Mouse (Mus musculus) splenic B cell, adult 2 months (primary cell): ENCODE data around the gene Gm47289.

Experiments
- DNase-seq: peaks from one replicate; pipeline ENCODE4 v3.0.0-alpha.2; 2011; ENCODE audit warnings: low read depth, low spot score
- H3K27me3 ChIP-seq: 2 replicates; pipeline ENCODE4 v1.6.1; 2012; ENCODE audit warnings: mild to moderate bottlenecking, low read length, moderate library complexity, mixed read lengths; ENCODE audit not compliant: control insufficient read depth, poor library complexity, insufficient read depth, severe bottlenecking
- H3K36me3 ChIP-seq: 2 replicates; pipeline ENCODE4 v1.6.1; 2012; ENCODE audit warnings: mild to moderate bottlenecking, low read length, moderate library complexity, mixed read lengths; ENCODE audit not compliant: control insufficient read depth, poor library complexity, insufficient read depth, severe bottlenecking

Gm47289 gene

DNA sequence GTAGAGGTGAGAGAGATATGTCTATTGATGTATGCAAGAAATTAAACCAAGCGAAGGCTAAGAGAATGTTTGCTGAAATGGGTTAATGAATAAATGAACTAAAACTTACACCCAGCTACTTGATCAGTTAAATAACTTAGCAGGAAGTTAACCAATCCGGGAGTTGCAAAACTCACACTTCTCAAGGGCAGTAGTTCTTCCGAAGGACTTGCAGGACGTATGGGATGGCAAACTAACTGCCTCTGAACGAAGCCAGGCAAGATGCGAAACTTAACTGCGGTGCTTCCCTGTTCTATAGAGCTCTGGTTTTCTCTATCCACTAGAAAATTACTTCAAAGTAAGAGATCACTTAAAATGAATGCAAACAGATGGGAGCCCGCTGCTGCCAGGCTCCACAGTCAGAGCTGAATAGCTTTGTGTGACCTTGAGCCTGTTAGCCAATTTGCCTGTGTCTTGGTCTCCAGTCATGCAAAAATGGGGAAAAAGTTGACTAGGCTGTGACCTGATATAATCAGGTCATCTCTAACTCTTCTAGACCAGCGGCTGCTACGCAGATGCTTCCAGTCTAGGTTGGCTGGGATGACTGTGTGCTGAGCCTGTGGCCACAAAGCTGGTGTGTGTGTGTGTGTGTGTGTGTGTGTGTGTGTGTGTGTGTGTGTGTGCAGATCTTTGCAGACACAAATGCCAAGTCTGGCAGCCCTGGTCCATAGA, 40.3 kb downstream of the Gm47289 start:
- Histone ChIP-seq H3K36me3 (no peaks in the 10 kb centered on the region), H3K27me3 (no peaks in the 10 kb centered on the region; the same call in 1 of the 2 replicates)
- DNase-seq, result no peak

DNA sequence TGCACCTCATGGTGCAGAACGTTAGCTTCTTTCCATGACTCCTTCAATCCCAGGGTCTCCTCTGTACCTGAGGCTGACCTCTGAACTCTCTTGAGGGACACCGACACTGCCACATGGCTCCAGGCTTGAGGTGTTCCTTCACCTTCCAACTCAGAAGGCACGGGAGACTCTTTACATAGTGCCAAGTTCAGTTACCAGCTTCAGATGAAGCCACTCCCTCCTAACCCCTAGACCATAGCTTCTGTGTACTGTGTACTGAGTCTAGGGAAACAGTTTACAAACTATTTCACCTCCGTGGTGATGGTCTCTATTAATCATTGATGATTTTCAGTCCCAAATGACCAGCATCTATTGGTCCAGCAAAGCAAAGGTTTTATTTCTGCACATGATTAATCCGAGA, 42.7 kb downstream of the Gm47289 start:
- Histone ChIP-seq H3K36me3 (no peaks in the 10 kb centered on the region), H3K27me3 (no peaks in the 10 kb centered on the region; the same call in 1 of the 2 replicates)
- DNase-seq, result no peak

DNA sequence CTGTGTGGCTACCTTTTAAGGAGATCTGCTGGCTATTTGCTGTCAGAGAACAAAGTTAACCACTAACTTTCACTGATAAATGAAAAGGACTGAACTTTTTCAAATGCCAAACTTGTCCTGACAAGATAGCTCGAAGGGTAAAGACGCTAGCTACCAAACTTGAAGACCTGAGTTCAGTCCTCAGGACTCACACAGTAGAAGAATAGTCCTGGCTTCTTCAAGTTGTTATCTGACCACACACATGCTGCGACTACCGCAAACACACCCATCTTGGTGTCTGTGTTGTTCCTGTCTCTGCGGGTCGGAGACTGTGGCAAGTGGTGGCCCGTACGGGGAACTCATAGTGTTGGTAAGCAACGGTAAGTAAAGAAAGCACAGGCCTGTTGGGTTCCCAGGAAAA, 44.7 kb downstream of the Gm47289 start:
- no peak for DNase-seq
- H3K27me3 ChIP-seq, result no peaks in the 10 kb centered on the region; the same call in 1 of the 2 replicates
- H3K36me3 ChIP-seq, result no peaks in the 10 kb centered on the region

DNA sequence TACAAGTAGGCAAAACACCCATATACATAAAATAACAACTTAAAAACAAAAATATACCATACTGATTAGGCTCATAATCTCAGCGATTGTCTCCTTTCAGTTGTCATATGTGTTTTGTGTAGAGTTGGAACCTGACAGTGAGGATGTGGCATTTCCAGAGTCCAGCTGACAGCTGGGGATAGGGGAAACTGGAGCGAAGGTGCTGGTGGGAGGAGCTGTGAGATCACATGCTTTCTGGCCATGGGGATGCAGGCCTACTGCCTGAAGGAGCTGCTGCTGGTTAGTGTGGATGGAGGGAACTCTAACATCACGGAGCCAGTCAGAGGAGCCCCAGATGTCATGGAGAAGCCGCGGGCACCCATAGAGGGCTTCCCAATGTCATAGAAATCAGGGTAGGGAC, 46.8 kb downstream of the Gm47289 start:
- Histone ChIP-seq H3K36me3 (no peaks in the 10 kb centered on the region), H3K27me3 (no peaks in the 10 kb centered on the region)
- no peak for DNase-seq

DNA sequence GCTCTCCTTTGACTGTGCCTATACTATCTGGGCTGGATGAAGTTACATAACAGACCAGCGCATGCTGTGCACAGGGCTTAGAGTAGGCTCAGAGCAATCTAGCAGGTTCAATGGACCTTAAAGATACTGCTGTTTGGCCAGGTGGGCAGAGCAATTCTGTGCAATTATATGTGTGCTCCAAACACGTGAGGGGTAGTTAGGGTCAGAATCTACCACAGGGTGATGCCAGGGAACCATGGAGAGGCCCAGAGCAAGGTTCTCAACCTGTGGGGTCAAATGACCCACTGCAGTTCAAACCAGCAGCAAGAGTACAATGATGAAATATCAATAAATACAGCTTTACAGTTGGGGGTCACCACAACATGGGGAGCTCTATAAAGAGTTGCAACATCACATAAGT, 47.7 kb downstream of the Gm47289 start:
- H3K36me3 ChIP-seq, result no peaks in the 10 kb centered on the region
- H3K27me3 ChIP-seq, result no peaks in the 10 kb centered on the region
- no peak for DNase-seq

DNA sequence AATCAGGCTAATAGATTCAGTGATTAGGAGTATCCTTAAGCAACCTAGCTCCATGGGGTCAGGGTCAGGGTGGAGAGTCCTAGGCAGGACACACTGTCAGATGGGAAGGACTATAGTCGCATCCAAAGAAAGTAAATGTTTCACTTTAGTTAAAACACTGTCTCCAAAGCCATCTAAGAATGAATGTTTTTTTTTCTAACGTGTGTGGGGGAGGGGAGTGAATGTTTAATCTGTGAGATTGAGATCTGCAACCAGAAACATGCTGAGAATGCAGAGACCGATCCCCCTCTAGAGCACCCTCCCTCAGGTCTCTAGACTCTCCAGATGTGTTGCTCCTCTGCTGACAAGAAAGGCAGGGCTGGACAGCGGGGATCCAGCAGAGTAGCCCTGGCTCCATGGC, 48.2 kb downstream of the Gm47289 start:
- no peaks in the 10 kb centered on the region for H3K36me3 ChIP-seq
- H3K27me3 ChIP-seq, result no peaks in the 10 kb centered on the region
- DNase-seq, result no peak

DNA sequence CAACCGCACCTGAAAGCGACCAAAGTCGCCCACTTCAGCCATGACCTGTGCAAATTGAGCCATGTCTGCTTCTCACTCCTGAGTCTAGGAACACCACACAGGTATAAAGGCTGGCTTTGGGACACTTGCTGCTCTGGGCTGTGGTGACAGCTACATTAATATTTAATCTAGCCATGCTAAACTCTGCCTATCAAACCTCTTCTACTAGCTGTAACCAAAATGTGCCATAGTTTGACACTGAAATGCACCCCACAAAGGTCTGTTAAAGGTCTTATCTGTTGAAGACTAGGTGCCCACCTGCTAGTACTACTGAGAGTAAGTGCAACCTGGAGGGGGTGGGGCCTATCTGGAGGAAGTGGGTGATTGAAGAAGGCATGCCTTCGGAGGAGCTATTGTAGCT, 50.0 kb downstream of the Gm47289 start, which contains the start of gene Slc22a13:
TSS of gene Slc22a13 (minus strand) at position 101 of the 400 bp plus-strand sequence.
- no peak for DNase-seq
- no peaks in the 10 kb centered on the region for H3K27me3 ChIP-seq
- H3K36me3 ChIP-seq, result no peaks in the 10 kb centered on the region
